Mouse (Mus musculus): ENCODE data around the gene Dclk3. TPM values are rescaled to one million over a fixed set of nuclear protein-coding genes. Genes with fewer than 3 reads are reported as not detected.
A peak's percentile ranks its signal among the peaks of the same experiment; 100 is the strongest.

Dclk3 gene
- total RNA-seq, 2 experiments from 2014 or later = 14.4 to 19.3 TPM

DNA sequence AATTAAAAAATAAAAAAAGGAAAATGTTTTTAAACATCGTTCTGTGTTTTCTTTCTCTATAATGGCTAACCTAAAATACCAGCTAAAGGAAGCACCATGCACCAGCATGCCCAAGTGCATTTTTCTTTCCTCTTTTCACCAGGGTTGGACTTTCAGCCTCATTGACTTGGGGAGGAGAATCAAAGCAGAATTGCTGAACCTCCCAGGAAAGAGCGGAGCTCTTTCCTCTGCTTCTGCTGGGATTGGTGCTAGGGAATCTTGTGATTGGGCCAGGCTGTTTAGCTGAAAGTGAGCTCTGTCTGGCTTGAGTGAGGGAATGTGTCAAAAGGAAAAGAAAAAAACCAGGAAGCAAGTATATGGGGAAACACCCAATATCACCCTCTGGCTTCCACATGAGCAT, 10.1 kb downstream of the Dclk3 start:
- Histone ChIP-seq H3K4me3 (no peak overlapping the region), H3K27ac (no peak overlapping the region)
- DNase-seq (ENCODE audit: low spot score in 2 of 2) = no peak
- TF ChIP-seq CTCF (conservative IDR thresholded peaks at IDR 0.05) = no peak

DNA sequence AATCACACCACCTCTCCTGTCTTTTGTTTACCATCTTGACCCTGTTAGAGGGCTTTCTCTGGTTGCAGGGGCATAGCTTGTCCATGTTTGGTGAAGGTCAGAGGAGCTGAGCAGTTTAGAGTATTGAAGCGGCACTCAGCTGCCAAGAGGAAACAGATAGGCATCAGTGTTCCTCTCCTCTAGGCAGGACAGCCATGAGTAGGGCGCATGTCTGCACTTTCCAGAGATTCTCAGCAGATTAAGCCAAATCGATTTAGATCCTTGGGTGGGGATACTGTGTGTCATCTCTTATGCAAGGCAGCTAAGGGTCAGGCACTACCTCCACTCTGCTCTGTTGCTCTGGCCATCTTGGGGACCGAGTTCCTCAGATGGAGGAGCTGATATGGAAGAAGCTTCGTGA, 11.0 kb downstream of the Dclk3 start:
- no peak for DNase-seq (ENCODE audit: low spot score in 2 of 2)
- Histone ChIP-seq H3K4me3 (no peak overlapping the region), H3K27ac (no peak overlapping the region)
- TF ChIP-seq CTCF (conservative IDR thresholded peaks at IDR 0.05) = no peak

DNA sequence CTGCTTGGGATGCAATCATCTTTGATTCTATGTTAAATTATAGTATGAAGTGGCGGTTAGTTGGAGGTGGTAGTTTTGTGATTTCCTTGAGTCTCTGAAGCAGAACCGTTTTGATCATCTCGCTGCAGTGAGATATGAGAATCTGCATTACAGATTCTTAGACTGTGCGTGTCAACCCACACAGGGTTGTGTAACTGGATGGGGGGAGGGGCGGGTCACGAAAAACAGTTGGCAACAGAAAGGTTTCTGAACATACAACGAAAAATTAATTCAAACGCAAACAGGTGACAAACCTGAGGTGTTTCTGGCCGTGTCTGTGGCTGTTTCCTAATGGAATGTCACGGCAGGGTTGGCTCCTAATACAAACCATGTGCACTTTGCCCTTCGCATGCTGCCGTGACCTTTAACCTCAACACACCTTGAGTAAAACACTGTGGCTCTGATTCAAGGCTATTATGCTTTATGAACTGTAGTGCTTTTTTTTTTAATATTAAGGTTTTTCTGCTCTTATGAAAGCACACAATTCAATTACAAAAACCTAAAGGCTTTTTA, 12.0 kb downstream of the Dclk3 start:
- no peak for TF ChIP-seq CTCF (conservative IDR thresholded peaks at IDR 0.05)
- Histone ChIP-seq H3K4me3 (no peak overlapping the region), H3K27ac (no peak overlapping the region; the same call in 1 of the 2 replicates)
- peak in 1 of 2 experiments; percentile 42 for DNase-seq (ENCODE audit: low spot score in 2 of 2)

DNA sequence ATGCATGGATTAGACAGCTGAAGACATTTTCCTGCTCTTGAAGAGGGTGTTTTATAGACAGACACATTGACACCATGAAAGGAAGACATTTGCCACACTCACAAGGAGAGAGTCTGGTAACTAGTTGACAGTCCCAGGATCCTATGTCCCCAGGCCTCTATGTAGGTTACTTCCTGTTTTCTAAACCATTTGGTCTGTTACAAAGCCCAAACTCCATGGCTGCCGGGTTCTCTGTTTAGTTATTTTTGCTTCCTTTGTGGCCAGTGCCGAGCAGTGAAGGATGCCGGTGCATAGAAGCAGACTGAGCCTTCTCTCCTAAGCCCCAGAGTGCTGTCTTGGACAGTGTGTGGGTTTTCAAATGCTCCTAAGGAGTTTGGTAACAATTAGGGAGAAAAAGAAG, 15.0 kb downstream of the Dclk3 start:
- no peak for TF ChIP-seq CTCF (conservative IDR thresholded peaks at IDR 0.05)
- Histone ChIP-seq H3K4me3 (no peak overlapping the region), H3K27ac (0 out of 2 replicates have a peak overlapping the region, but pooled peaks have one; percentile 10)
- no peak for DNase-seq (ENCODE audit: low spot score in 2 of 2)

DNA sequence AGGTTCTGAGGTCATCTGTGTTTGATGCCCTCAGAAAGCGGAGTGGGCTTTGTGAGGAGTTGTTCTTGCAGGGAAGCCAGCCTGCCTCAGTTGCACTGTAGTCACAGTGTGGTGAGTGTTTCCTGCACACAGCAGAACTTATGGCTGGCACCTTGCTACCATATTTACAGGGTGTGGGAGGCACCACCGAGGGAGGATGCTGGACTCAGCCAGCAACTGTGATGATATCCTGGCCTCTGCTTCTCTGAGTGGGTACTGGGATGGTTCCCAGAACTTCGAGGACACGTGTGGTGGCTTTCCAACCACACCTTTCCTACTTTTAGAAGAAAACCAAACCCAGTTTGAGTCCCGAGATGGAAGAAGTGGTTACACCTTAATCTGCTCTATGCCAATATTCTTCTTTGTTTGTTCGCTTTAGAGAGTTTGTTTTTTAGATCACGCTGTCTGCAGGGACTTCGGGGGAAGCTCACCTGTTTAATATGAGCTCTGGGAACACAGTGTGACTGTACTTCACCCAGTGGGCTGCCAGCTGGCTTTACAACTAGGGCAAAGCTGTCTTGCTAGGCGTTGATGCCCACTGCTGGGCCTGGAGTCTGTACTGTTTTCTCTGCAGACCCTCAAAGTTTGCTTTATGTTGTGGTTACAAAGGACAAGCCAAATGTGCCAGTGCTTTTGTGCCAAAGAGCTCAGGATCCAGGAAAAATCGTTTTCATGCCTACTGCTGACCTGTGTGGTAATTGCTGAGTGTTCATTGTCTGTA, 18.5 kb downstream of the Dclk3 start:
- H3K27ac ChIP-seq = no peak overlapping the region
- TF ChIP-seq CTCF (conservative IDR thresholded peaks at IDR 0.05) = no peak
- DNase-seq (ENCODE audit: low spot score in 2 of 2) = no peak
- H3K4me3 ChIP-seq = no peak overlapping the region

DNA sequence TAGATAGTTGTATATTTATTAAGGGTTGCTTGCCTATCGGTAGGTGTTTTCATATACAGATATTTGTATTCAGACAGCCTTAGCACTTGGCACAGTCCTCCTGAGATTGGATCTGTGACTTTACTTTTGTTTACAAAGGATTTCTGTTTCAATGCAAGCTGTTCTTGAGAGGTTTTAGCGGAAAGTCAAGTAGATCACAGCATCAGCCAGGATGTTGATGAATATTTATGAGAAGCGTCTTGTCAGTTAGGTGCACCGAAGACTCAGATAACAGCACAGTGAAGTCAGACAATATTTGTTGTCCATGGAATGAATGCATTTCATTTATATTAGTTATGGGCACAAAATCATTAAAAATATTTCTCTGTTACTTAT, 19.0 kb downstream of the Dclk3 start:
- no peak overlapping the region for H3K4me3 ChIP-seq
- TF ChIP-seq CTCF (conservative IDR thresholded peaks at IDR 0.05) = no peak
- H3K27ac ChIP-seq = no peak overlapping the region

DNA sequence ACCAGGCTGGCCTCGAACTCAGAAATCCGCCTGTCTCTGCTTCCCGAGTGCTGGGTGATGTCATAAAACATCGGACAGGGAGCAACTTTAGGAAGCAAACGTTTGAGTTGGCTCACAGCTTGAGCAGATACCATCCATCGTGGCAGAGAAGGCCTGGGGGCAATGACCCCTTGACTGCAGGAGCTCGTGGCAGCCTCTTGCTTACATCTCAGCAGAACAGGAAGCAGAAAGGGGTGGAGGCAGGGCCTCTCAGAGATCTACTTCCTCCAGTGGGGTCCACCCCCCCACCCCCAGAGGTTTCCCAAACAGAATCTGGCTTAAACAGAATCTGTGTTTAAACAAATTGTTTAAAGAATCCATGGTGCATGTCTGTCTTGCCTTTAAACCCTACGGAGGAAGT, 20.6 kb downstream of the Dclk3 start:
- Histone ChIP-seq H3K27ac (no peak overlapping the region), H3K4me3 (no peak overlapping the region)
- no peak for TF ChIP-seq CTCF (conservative IDR thresholded peaks at IDR 0.05)
- no peak for DNase-seq (ENCODE audit: low spot score in 2 of 2)

More for the DNA sequence above, 19.0 kb downstream of the Dclk3 start:
- no peak for DNase-seq (ENCODE audit: low spot score in 2 of 2)

DNA sequence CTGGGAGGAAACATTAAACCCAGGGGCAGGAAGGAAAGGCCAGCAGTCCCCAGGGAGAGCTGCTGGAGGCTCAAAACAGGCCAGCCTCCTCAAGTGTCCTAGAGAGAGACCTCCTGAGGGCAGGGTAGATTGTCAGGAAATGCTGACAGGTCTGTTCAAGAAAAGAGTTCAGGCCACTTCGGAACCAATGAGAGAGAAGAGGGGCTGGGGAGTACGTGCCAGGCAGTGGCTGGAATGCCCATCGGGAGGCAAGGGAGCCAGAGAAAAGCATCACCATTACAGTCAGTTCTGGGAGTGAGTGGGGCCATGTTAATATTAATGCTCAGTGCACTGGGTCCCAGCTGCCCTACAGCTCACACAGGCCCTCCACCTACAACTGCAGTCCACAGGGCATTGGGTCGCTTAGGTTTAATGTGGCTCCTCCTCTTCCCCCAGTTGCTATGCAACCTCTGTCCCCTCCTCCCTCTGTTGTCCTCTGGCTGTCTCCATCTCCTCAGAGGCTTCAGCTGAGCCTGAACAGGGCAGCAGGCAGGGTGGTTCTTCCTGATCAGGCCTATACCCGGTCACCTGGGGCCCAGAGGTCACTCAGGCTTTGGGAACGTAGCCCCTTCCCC, 21.4 kb downstream of the Dclk3 start:
- no peak for DNase-seq (ENCODE audit: low spot score in 2 of 2)
- TF ChIP-seq CTCF (conservative IDR thresholded peaks at IDR 0.05) = no peak
- Histone ChIP-seq H3K4me3 (no peak overlapping the region), H3K27ac (no peak overlapping the region)

DNA sequence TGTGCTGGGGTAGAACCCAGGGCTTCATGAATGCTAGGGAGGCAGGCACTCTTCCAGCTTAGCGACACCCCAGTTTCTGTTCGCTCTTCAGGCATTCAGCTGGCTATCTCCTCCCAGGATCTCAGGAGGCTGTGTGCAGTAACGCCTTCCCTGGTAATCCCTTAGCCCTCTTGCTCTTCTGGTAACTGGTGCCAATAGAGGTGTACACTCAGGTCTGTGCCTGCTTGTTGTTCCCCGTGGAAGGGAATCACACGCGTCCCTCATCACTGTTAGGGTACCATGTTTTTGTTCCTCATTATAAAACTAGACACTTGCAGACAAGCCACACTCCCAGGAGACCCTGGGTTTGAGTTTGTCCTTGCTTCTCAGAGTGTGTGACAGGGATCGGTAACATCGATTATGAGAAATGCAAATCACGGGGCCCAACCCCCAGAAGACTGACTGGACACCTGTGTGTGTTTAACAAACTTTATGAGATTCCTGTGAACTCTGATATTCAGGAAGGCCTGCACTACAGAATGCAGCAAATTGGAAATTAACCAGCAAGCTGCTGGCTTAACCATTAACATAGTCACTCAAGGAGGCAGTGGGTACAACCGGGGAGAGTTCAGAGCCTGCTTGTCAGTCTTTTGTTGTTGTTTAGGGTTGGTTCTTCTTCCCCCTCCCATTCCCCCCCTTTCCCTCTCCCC, 22.7 kb downstream of the Dclk3 start:
- no peak for TF ChIP-seq CTCF (conservative IDR thresholded peaks at IDR 0.05)
- no peak for DNase-seq (ENCODE audit: low spot score in 2 of 2)
- Histone ChIP-seq H3K27ac (no peak overlapping the region), H3K4me3 (no peak overlapping the region)

DNA sequence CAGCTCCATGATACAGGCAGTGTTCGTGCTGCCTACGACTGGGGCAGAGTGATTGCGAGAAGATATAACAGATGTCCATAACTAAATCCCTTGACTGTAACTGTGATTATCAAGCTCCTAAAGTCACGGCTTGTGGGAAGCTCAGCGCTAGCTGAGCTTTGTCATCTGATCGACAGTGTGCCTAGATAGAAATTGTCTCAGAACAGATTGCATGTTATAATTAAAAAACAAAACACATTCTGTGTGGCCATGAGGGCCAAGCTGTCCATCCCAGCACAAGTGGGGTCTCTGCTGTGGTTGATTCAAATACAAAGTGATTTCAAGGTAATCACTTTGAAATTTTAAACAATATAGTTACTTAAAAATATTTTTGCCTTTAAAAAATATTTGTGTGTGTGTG, 26.8 kb downstream of the Dclk3 start:
- 0 out of 2 replicates have a peak overlapping the region, but pooled peaks have one; percentile 9 for H3K27ac ChIP-seq

DNA sequence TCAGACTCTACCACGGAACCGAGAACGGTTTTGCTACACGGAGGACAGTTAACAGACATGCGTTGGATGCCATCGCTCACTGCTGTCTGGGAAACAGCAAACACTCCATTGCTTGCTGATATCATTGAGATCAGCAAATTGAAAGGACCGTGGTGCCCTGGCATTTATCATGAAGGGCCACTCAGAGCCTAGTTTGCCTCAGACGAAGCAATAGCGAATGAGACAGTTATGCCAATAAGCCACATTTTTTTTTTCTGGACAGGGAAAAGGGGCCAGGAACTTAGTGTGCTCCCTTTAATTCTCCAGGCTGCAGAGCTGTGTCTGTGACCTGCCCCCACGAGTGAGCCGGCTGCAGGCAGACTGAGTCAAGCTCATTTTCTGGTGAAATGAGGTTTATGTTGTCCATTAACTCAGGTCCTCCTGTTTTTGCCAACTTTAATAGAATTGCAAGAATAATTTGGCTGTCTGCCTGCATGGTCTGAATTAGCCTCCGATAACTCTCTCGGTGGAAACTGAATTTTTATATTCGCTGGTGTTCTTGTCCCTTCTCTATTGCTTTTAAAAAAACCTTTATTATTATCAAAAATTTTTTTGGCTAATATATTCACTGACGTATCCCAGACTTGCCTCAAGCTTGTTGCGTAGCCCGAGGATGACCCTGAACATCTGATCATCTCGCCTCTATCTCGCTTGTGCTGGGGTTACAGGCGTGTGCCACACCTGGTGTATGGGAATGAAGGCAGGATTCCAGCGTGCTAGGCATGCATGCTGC, 35.0 kb downstream of the Dclk3 start:
- DNase-seq (ENCODE audit: low spot score in 2 of 2) = no peak
- Histone ChIP-seq H3K4me3 (no peak overlapping the region), H3K27ac (peak overlapping the region; percentile 44; the same call in 1 of the 2 replicates)
- no peak for TF ChIP-seq CTCF (conservative IDR thresholded peaks at IDR 0.05)

More for the DNA sequence above, 26.8 kb downstream of the Dclk3 start:
- TF ChIP-seq CTCF (conservative IDR thresholded peaks at IDR 0.05) = no peak
- no peak overlapping the region for H3K4me3 ChIP-seq
- no peak for DNase-seq (ENCODE audit: low spot score in 2 of 2)

DNA sequence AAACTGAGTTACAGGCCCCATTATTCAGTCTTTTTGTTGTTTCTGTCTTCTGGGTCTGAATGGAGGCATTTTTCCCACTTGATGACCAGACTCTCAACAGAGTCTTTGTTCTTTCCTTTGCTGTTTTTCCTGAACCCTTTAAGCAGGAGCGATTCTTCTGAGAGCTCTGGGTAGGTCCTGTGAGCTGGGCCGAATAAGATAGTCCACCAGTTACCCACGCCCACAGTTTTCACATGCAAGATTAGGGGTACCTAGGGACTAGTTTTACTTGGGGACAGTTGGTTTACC, 35.5 kb downstream of the Dclk3 start:
- DNase-seq (ENCODE audit: low spot score in 2 of 2) = no peak
- Histone ChIP-seq H3K4me3 (no peak overlapping the region), H3K27ac (no peak overlapping the region; the same call in 1 of the 2 replicates)
- TF ChIP-seq CTCF (conservative IDR thresholded peaks at IDR 0.05) = no peak

All from layer of hippocampus, adult 2 months (tissue).